Mouse (Mus musculus): ENCODE results near the gene Oaz1.

Oaz1 gene

DNA sequence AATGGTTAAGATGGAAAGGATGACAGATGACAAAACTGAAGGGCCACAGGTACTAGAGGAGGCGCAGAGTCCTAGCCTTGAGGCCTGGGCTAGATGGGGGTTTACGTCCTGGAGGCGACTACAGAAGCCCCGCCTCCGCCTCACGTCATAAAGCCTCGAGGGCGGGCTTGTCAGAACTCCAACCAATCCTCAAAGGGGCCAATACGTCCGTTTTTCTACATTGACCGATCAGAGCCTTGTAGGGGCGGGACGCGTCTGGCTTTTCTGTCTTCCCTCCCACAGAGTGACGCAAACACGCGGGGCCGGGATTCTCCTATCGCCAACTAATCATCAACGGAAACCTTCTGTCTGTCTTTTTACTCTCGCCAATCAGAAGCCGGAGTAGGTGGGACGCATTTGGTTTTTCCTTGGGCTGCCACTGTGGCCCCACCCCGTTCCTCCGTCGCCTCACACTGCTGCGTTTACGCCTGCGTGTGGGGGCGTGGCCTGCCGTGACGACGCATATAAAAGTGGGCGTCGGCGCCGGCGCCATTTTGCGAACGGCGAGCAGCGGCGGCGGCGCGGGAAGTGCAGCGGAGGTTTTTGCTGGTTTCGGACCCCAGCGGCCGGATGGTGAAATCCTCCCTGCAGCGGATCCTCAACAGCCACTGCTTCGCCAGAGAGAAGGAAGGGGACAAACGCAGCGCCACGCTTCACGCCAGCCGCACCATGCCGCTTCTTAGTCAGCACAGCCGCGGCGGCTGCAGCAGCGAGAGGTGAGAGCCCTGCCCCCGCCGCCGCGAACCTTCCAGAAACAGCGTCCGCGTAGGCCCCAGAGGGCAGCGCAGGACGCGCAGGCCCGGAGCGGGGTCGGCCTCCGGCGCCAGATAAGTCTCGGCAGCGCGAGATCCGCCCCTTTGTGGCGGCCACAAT, at the start of gene Oaz1:
Gene Oaz1 (plus strand): TSS at position 506 of the 912 bp plus-strand sequence.
- peak; percentile 98 for DNase-seq

DNA sequence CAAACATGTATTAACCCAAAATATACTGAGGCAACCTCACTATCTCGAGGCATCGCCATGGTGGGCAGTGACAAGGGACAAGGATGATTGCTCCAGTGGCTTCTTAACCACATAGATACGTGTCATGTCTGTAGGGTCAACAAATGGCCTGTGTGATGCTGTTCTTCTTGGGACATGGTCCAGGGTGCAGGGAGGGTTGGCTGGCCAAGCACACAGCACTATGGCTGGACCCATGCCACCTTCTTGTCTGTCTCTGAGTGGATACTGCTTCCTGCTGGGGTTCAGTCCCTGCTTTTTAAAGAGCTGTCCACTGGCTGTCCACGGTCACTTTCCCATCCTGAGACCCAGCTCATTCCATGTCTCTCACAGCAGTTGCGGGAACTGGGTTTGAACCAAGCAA, 49.3 kb upstream of the Oaz1 start:
- DNase-seq, result no peak

- DNase-seq, result no peak
Measured at GRCm38 (mm10) chr10:80779565-80779964, 46.9 kb upstream of the Oaz1 start.

- DNase-seq, result no peak
Measured at GRCm38 (mm10) chr10:80784302-80784701, 42.2 kb upstream of the Oaz1 start.

GRCm38 (mm10) chr10:80784871-80785270, 41.6 kb upstream of the Oaz1 start:
- no peak for DNase-seq

DNA sequence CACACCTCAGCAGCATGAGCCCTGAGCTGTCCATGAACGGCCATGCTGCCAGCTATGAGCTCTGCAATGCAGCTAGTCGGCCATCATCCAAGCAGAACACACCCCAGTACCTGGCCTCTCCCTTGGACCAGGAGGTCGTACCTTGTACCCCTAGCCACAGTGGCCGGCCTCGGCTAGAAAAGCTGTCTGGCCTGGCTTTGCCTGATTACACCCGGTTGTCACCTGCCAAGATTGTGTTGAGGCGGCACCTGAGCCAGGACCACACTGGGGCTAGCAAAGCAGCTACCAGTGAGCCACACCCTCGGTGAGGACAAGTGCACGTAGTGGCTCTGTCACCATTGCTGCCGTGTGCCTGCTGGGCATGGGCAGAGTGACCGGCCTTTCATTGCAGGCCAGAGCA, 40.5 kb upstream of the Oaz1 start:
- DNase-seq, result no peak

GRCm38 (mm10) chr10:80787517-80787916, 38.9 kb upstream of the Oaz1 start:
- DNase-seq, result no peak

GRCm38 (mm10) chr10:80790761-80791404, 35.6 kb upstream of the Oaz1 start:
- DNase-seq, result no peak

DNA sequence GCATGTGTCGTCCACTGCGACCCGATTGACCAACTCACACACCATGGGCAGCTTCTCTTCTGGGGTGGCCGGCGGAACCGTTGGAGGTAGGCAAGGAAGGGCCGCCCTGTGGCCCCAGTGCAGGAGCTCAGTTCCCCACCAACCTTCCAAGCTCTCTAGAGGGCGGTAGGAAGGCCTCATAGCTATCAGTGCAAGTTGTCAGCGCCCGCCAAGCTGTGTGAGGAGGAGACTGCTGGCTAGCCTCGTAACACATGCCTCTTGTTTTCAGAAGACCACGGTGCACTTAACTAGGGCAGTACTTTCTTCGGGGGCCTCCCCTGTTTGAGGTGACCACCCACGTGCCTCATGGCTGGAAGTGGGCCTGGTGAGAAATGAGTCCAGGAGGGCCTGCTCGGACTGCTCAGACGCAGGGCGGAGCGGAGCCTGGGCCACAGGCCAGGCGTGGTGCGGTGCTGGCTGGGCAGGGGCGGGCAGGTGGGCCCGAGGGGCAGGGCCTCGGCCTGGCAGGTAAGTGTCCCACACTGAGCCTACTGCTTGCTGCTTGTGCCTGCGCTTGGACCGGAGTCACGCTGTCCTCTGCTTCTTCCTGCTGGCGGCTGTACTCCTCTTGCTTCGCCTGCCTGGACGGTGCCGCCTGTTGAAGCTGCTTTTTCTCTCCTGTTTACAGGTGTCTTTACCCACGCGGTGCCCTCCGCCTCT, 34.8 kb upstream of the Oaz1 start:
- no peak for DNase-seq

DNA sequence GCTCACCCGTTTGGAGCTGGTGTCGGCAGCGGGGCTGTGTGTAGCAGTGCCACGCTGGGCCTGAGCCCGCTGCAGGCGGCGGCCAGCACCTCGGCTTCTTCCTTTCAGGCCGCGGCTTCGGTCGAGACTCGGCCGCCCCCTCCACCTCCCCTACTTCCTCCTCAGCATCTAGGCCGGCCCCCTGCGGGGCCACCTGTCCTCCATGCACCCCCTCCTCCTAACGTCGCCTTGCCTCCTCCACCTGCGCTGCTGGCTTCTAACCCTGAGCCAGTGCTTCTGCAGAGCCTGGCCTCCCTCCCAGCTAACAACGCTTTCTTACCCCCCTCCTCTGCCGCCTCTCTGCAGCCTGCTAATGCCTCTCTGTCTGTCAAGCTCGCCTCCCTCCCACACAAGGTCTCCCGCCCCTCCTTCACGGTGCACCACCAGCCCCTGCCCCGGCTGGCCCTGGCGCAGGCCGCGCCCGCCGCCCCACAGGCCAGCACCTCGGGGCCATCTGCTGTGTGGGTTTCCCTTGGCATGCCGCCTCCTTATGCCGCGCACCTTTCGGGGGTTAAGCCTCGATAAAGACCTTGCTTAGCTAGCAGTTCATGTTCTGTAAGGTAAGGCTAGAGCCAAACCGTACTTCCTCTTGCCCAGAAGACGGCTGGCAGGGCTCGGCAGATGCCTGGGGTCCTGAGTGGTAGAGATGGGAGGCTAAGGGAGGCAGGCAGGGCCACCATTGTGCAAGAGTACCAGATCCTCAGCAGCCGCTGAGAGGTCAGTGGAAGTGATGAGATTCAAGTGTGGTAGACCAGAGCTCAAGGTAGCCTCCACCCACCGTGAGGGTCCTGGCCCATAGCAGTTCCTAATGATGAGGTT, 34.1 kb upstream of the Oaz1 start:
- peak; percentile 79 for DNase-seq

DNA sequence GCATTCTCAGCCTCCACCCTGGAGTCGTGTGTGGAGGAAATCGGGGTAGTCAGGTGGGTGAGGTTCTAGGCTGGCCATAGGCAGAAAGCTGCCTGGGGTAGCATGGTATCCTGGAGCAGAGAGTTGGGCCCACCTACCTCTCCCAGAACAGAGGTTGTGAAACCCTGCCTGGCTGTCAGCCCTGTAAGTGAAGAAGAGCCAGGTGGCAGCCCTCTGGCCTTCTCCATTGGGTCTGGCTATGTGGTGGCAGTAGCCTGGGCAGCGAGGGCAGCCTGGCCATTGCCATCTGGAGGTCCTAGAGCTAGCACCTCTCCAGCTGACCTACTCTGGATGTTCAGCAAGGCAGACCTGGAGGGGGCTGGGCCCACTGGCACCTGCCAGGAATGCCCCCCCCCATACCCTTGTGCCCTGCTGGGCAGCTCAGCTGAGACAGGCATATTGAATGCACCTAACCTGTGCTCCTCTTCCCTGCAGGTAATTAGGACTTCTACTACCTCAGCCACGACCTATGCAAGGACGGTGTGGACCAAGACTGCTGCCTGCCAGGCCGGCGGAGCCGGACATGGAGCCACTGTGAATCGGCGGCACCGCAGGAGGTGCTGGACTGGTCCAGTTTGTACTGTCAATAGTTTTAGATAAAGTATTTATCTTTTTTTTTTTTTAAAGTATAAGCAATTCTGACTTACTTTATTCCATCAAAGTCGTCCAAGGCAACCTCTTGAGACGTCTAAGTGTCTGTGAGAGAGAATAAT, 33.2 kb upstream of the Oaz1 start:
- DNase-seq, result no peak

DNA sequence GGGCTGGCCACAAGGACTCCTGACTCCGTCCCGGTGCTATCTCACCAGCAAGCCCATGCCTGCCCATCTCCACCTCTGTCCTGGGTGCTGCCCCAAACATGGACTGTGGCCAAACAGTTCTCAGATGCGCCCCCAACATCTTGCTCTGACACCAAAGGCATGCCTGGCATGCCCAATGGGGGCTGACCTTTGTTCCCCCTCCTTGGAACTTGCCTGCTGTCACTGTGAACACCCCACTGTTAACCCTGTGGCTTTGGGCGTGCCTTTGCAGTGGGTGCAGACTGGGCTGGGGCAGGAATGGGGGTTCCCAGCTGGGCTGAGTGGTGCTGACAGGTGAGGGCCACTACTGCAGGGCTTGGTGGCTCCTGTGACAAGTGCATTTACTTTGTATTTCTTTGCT, 32.7 kb upstream of the Oaz1 start:
- no peak for DNase-seq

GRCm38 (mm10) chr10:80794750-80795149, 31.7 kb upstream of the Oaz1 start:
- DNase-seq, result no peak

DNA sequence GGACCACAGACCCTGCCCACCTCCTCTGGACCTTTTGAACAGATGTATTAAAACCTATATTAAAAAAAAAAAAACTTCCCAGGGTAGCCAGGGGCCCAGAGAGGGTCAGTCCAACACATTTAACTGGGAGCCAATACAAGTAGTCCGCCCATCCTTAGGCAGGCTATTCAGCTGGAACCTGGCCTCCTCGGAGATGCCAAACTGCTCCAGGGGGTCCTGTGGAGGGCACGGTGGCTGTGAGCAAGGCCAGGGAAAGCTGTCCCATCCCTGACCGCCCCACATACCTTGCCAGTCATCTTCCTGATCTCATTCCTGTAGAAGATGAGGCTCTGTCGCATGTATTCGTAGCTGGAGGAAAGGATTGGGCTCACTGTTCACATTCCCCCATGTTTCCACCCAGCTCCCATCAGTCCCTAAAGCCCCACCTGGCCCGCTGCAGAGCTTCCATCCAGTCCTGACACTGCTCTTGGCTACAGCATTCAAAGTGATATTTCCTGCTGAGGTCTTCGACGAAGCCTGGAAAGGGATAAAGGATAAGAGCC, 30.1 kb upstream of the Oaz1 start:
- no peak for DNase-seq

DNA sequence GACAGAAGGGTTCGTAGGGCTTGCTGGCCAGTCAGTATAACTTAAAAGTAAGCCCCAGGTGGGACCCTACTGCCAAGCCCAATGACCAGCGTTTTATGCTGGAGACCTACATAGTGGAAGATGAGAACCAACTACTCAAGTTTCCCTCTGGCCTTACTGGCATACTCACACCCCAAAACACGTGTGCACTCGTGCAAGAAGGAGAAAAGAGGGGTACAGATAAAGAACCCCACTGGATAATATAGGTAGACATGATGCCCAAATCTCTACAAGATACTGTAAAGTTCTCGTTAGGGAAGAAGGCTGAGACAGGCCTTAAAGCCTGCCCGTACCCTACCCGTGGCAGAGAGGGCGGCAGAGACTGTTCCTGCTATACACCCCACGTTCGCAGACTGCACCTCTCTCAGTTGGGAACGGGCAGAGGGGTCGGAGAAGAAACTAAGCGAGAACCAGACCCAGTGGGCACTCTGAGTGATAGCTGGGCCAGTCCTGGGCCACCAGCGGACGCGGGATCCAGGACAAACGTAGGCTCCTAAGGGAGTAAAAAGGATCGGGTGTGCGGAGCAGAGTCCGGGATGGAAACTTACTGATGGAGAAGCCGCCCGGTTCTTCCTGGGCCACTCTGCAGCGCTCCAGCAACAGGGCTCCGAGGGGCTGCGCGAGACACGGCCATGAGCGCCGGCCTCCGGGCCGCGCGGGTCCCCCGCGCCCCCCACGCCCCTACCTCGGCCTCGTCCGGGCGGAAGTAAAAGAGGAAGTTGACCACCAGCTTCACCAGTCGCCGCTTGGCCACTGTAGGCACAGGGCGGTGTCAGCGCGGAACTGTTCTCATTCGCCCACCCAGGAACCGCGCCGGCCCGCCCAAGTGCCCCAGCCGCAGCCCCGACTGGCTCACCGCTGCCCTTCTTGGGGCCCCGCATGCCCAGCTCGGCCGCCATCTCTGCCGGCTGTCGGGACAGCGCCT, 29.0 kb upstream of the Oaz1 start:
- peak; percentile 40 for DNase-seq

DNA sequence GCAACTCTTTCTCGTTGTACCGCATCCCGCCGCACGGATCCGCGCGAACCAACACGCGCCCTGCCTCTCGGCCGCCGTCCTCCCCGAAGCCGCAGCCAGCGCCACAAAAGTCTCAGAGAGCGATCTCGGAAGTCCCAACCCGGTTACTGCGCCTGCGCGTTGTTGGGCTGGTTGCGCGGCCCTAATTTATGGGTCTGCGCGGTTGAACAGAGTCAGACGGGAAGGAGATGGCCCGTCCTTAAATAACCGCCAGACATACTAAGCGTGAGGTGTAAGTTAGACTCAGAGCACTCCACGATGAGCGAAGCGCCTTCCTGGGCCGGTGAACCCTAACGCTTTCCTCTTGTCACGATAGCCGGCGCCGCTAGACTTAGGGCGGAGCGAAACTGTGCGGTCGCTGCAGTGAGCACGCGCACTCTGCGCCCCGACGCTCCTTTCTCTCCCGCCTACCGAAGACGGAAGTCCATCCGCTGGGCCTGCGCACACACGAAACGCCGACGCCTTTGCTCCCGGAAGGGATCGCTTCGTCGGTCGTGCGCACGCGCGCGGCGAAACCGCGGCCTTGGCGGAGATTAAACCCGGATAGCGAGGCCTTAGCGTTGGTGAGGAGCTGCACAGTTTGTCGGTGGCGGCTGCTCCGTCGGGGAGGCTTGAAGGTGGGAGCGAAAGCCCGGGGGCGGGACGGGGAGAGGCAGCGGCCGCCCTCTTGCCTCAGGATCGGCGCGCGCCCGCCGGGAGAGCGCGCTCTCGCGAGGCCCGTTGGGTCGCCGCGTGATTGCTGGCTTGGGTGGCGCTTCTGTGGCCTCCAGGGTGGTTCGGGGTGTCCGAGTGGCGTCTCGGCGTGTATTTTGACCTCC, 28.1 kb upstream of the Oaz1 start, which contains the start of the genes Sf3a2 and Plekhj1:
Gene Sf3a2 (plus strand): TSS at position 49 of the 857 bp plus-strand sequence.
Gene Plekhj1 (minus strand): TSS at position 477 of the 857 bp plus-strand sequence.
- peak; percentile 96 for DNase-seq

DNA sequence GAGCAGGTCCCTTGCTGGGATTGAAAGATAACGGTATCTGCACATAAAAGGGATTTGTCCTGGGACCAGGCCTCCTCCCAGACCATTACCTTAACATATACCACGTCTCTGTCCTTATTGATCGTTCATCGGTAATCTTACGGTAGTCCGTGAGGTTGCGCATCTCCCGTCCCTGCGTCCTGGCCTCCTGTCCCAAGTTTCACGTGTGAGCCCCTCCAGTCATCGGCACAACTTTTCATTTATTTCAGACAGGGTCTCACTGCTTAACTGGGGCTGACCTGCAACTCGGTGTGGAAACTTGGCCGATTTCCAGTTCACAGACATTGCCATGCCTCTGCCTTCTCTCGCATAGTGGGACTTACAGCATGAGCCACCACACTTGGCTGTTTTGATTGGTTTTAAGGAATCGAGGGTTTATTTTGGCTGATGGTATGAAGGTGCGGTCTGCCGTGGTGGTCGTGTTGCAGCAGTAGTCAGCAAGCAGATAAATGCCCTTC, 27.3 kb upstream of the Oaz1 start:
- DNase-seq, result no peak

DNA sequence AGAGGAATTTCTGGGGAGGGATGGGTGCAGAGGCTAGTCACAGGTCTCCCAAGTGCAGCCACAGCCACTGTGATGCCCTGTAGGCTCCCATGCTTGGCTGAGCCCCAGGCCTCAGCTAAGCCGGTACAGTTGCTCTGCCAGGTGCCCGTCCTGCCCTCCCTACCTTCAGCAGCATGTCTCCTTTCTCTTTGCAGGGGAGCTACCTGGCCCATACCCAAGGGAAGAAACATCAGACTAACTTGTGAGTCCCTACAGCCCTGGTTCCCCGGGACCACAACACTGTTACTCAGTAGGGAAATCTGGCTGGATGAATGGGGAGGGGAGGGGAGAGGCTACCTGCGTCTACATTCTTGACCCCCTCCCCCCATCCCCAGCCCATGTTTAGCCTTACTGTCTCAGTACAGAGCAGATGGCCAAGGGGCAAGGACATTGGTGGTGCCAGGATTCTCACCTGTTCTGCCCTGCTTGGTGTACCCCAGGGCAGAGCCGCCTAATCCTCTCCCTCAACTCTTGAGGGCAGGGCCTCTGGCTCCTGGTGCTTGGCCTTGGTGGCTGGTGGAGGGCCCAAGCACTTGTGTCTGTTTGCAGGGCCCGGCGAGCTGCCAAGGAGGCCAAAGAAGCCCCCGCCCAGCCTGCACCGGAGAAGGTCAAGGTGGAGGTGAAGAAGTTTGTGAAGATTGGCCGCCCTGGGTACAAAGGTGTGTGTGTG, 24.1 kb upstream of the Oaz1 start:
- DNase-seq, result no peak
